Mouse (Mus musculus): ENCODE results near the gene Slc7a15. TPM values are rescaled to one million over a fixed set of nuclear protein-coding genes. Genes with fewer than 3 reads are reported as not detected.
A peak's percentile ranks its signal among the peaks of the same experiment; 100 is the strongest.
"Not testable (repeated sequence)": the region's sequence is repeated elsewhere in the genome, so short reads cannot be mapped to it uniquely, and the experiment has no call there.

Slc7a15 gene
- polyA plus RNA-seq, 1 experiment from 2014 or later = not detected

- Histone ChIP-seq H3K27ac (replicated peaks; ENCODE audit: low read depth, low read length) (no peak overlapping the region), H3K4me1 (ENCODE audit: control insufficient read depth, insufficient read depth, low read length) (no peaks in the 10 kb centered on the region), H3K36me3 (ENCODE audit: control insufficient read depth, insufficient read depth, low read length) (no peaks in the 10 kb centered on the region), H3K4me2 (ENCODE audit: low read depth, severe bottlenecking) (no peak overlapping the region), H3K27me3 (ENCODE audit: control insufficient read depth, insufficient read depth, low read length) (no peaks in the 10 kb centered on the region), H3K9ac (ENCODE audit: low read length) (no peak overlapping the region), H3K4me3 (ENCODE audit: low read depth, low read length) (no peak overlapping the region), H3K9me3 (ENCODE audit: control insufficient read depth, low read length) (no peaks in the 10 kb centered on the region)
- ATAC-seq (ENCODE audit: insufficient number of reproducible peaks, low FRiP score, low TSS enrichment, low read depth) = no peak
- no peak for DNase-seq (ENCODE audit: low spot score)
- WGBS = 83% methylated on average over 7 of the region's 7 CpGs
These were observed 3.3 kb downstream of the Slc7a15 start for GRCm38 (mm10) chr12:8595611-8596010.

DNA sequence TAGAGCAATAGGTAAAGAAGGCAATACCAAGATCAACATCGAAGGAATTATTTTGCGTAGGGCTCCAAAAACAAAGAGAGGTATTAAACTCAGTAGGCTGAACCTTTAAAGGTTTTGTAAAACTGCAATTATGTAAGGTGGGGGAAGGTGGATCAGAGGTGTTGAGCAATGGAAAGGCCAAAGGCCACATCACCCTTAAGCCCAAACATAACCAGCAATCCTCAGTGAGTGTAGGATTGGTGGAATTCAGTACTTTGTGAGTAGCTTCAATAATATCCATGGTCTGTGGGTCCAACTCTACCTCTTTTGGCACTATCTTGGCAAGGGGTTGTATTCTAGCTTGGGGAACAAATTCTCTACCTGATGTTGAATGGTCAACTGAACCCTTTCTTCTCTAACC is 7.5 kb downstream of the Slc7a15 start:
- H3K4me1 ChIP-seq (ENCODE audit: control insufficient read depth, insufficient read depth, low read length); ATAC-seq (ENCODE audit: insufficient number of reproducible peaks, low FRiP score, low TSS enrichment, low read depth); DNase-seq (ENCODE audit: low spot score); H3K27ac ChIP-seq (replicated peaks; ENCODE audit: low read depth, low read length); H3K36me3 ChIP-seq (ENCODE audit: control insufficient read depth, insufficient read depth, low read length); H3K4me3 ChIP-seq (ENCODE audit: low read depth, low read length); H3K9ac ChIP-seq (ENCODE audit: low read length); H3K9me3 ChIP-seq (ENCODE audit: control insufficient read depth, low read length); H3K4me2 ChIP-seq (ENCODE audit: low read depth, severe bottlenecking); H3K27me3 ChIP-seq (ENCODE audit: control insufficient read depth, insufficient read depth, low read length): not testable (repeated sequence)
- 94% methylated on average over 2 of the region's 2 CpGs for WGBS

DNA sequence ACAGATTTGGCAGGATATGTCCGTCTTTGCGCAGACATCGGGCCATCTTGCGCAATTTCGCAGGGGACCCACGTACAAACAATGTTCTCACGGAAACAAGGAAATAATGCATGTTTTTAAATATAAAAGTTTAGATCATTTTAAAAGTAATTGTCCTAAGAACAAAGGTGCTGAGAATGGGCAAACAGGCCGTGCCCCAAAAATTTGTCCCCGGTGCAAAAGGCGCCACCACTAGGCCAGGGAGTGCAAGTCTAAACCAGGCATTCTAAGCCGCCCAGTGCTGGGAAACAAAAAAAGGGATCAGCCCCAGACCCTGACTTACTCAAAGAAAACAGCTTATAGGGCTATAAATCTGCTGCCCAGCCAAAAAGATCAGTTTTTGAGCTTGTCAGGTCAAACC is 25.5 kb downstream of the Slc7a15 start:
- Histone ChIP-seq H3K4me1 (ENCODE audit: control insufficient read depth, insufficient read depth, low read length) (no peaks in the 10 kb centered on the region), H3K9ac (ENCODE audit: low read length) (no peak overlapping the region), H3K27ac (replicated peaks; ENCODE audit: low read depth, low read length) (no peak overlapping the region), H3K4me2 (ENCODE audit: low read depth, severe bottlenecking) (no peak overlapping the region), H3K36me3 (ENCODE audit: control insufficient read depth, insufficient read depth, low read length) (no peaks in the 10 kb centered on the region), H3K4me3 (ENCODE audit: low read depth, low read length) (no peak overlapping the region), H3K9me3 (ENCODE audit: control insufficient read depth, low read length) (no peaks in the 10 kb centered on the region), H3K27me3 (ENCODE audit: control insufficient read depth, insufficient read depth, low read length) (no peaks in the 10 kb centered on the region)
- WGBS = 82% methylated on average over 11 of the region's 11 CpGs
- DNase-seq (ENCODE audit: low spot score) (no peak), ATAC-seq (ENCODE audit: insufficient number of reproducible peaks, low FRiP score, low TSS enrichment, low read depth) (no peak)

GRCm38 (mm10) chr12:8571903-8572341 is 26.9 kb downstream of the Slc7a15 start:
- not testable (repeated sequence) for H3K27me3 ChIP-seq (ENCODE audit: control insufficient read depth, insufficient read depth, low read length); H3K4me3 ChIP-seq (ENCODE audit: low read depth, low read length); H3K9me3 ChIP-seq (ENCODE audit: control insufficient read depth, low read length); H3K27ac ChIP-seq (replicated peaks; ENCODE audit: low read depth, low read length); H3K4me2 ChIP-seq (ENCODE audit: low read depth, severe bottlenecking); H3K36me3 ChIP-seq (ENCODE audit: control insufficient read depth, insufficient read depth, low read length); H3K4me1 ChIP-seq (ENCODE audit: control insufficient read depth, insufficient read depth, low read length); ATAC-seq (ENCODE audit: insufficient number of reproducible peaks, low FRiP score, low TSS enrichment, low read depth); H3K9ac ChIP-seq (ENCODE audit: low read length)
- peak; percentile 33 for DNase-seq (ENCODE audit: low spot score)
- WGBS = 29% methylated on average over 12 of the region's 12 CpGs

GRCm38 (mm10) chr12:8571287-8571902 is 27.5 kb downstream of the Slc7a15 start:
- H3K4me2 ChIP-seq (ENCODE audit: low read depth, severe bottlenecking); H3K9me3 ChIP-seq (ENCODE audit: control insufficient read depth, low read length): not testable (repeated sequence)
- 74% methylated on average over 2 of the region's 2 CpGs for WGBS

GRCm38 (mm10) chr12:8562213-8562612 is 36.7 kb downstream of the Slc7a15 start:
- not testable (repeated sequence) for DNase-seq (ENCODE audit: low spot score); H3K9ac ChIP-seq (ENCODE audit: low read length); ATAC-seq (ENCODE audit: insufficient number of reproducible peaks, low FRiP score, low TSS enrichment, low read depth); H3K27me3 ChIP-seq (ENCODE audit: control insufficient read depth, insufficient read depth, low read length); H3K36me3 ChIP-seq (ENCODE audit: control insufficient read depth, insufficient read depth, low read length); H3K4me1 ChIP-seq (ENCODE audit: control insufficient read depth, insufficient read depth, low read length); H3K4me2 ChIP-seq (ENCODE audit: low read depth, severe bottlenecking); H3K9me3 ChIP-seq (ENCODE audit: control insufficient read depth, low read length); H3K27ac ChIP-seq (replicated peaks; ENCODE audit: low read depth, low read length); H3K4me3 ChIP-seq (ENCODE audit: low read depth, low read length)
- WGBS = 91% methylated on average over 8 of the region's 8 CpGs

More at GRCm38 (mm10) chr12:8571287-8571902, 27.5 kb downstream of the Slc7a15 start:
- H3K4me3 ChIP-seq (ENCODE audit: low read depth, low read length); ATAC-seq (ENCODE audit: insufficient number of reproducible peaks, low FRiP score, low TSS enrichment, low read depth); H3K27me3 ChIP-seq (ENCODE audit: control insufficient read depth, insufficient read depth, low read length); H3K4me1 ChIP-seq (ENCODE audit: control insufficient read depth, insufficient read depth, low read length); DNase-seq (ENCODE audit: low spot score); H3K36me3 ChIP-seq (ENCODE audit: control insufficient read depth, insufficient read depth, low read length); H3K27ac ChIP-seq (replicated peaks; ENCODE audit: low read depth, low read length); H3K9ac ChIP-seq (ENCODE audit: low read length): not testable (repeated sequence)

DNA sequence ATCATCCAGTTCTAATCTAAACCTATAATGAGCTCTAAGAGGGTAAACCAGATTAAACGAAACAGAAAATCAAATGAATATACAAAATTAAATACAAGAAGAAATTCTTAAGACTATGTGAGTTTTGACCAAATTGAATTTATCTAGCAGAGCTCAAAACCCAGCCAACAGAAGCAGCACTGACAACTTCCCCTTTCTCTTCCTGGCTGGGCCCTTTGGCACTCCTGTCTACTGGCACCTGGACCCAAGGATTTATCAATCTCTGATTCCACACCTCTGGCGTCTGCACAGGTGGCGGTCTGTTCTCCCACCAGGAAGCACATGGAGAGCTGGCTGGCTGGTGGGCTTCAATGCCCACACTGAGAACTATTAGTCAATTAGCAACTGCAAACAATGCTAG is 39.0 kb downstream of the Slc7a15 start:
- 83% methylated on average over 3 of the region's 3 CpGs for WGBS
- H3K36me3 ChIP-seq (ENCODE audit: control insufficient read depth, insufficient read depth, low read length); H3K4me1 ChIP-seq (ENCODE audit: control insufficient read depth, insufficient read depth, low read length); ATAC-seq (ENCODE audit: insufficient number of reproducible peaks, low FRiP score, low TSS enrichment, low read depth); H3K4me2 ChIP-seq (ENCODE audit: low read depth, severe bottlenecking); DNase-seq (ENCODE audit: low spot score); H3K9ac ChIP-seq (ENCODE audit: low read length); H3K27ac ChIP-seq (replicated peaks; ENCODE audit: low read depth, low read length); H3K27me3 ChIP-seq (ENCODE audit: control insufficient read depth, insufficient read depth, low read length); H3K9me3 ChIP-seq (ENCODE audit: control insufficient read depth, low read length); H3K4me3 ChIP-seq (ENCODE audit: low read depth, low read length): not testable (repeated sequence)

DNA sequence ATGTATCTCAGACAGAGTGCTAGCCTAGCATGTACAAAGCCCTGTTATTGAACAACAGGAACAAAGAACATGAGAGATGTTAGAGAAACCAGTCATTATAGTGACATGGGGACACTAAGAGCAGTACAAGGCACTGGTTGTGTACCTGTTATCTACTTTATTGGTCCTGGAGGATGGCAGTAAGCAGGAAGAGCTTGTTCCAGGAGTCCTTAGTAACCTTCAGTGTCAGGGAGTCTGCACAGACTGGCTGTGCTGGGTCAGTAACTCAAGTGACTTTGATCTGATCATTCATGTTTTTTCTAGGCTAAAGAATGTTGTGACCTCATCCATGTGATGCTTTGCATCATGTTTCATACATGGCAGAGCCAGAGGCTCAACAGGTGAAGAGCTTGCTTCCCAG is 42.7 kb downstream of the Slc7a15 start:
- H3K36me3 ChIP-seq (ENCODE audit: control insufficient read depth, insufficient read depth, low read length) = no peaks in the 10 kb centered on the region
- no peak overlapping the region for H3K4me2 ChIP-seq (ENCODE audit: low read depth, severe bottlenecking)
- no peaks in the 10 kb centered on the region for H3K9me3 ChIP-seq (ENCODE audit: control insufficient read depth, low read length)
- DNase-seq (ENCODE audit: low spot score) (no peak), ATAC-seq (ENCODE audit: insufficient number of reproducible peaks, low FRiP score, low TSS enrichment, low read depth) (no peak)
- H3K9ac ChIP-seq (ENCODE audit: low read length) = no peak overlapping the region
- H3K27ac ChIP-seq (replicated peaks; ENCODE audit: low read depth, low read length) = no peak overlapping the region
- no peaks in the 10 kb centered on the region for H3K27me3 ChIP-seq (ENCODE audit: control insufficient read depth, insufficient read depth, low read length)
- H3K4me1 ChIP-seq (ENCODE audit: control insufficient read depth, insufficient read depth, low read length) = no peaks in the 10 kb centered on the region
- H3K4me3 ChIP-seq (ENCODE audit: low read depth, low read length) = no peak overlapping the region

DNA sequence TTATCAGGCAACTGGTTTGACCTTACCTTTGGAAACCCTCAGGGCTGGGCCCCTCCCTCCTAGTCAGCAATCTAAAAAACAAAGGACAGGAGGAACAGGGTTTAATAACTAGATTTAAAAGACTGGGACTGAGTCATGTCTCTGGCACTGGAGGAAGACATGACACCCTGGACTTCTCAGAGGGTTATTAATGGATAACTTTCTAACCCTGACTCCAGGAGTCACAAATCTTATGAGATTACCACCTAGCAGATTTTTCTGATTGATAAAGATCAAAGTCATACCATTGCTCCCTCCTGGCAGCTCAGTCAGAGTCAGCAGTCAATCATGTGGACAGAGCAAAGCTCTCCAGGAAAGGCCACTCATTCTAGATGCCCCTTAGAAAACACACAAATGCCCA is 43.4 kb downstream of the Slc7a15 start:
- H3K9ac ChIP-seq (ENCODE audit: low read length) = no peak overlapping the region
- H3K9me3 ChIP-seq (ENCODE audit: control insufficient read depth, low read length) = no peaks in the 10 kb centered on the region
- no peak overlapping the region for H3K4me3 ChIP-seq (ENCODE audit: low read depth, low read length)
- no peak for ATAC-seq (ENCODE audit: insufficient number of reproducible peaks, low FRiP score, low TSS enrichment, low read depth)
- no peaks in the 10 kb centered on the region for H3K27me3 ChIP-seq (ENCODE audit: control insufficient read depth, insufficient read depth, low read length)
- no peak for DNase-seq (ENCODE audit: low spot score)
- no peaks in the 10 kb centered on the region for H3K4me1 ChIP-seq (ENCODE audit: control insufficient read depth, insufficient read depth, low read length)
- no peaks in the 10 kb centered on the region for H3K36me3 ChIP-seq (ENCODE audit: control insufficient read depth, insufficient read depth, low read length)
- no peak overlapping the region for H3K4me2 ChIP-seq (ENCODE audit: low read depth, severe bottlenecking)
- no peak overlapping the region for H3K27ac ChIP-seq (replicated peaks; ENCODE audit: low read depth, low read length)
